Mouse (Mus musculus): ENCODE measurements around the gene Kctd10. TPM values are rescaled to one million over a fixed set of nuclear protein-coding genes. Genes with fewer than 3 reads are reported as not detected.
A peak's percentile ranks its signal among the peaks of the same experiment; 100 is the strongest.

Kctd10 gene
- polyA plus RNA-seq, 1 experiment: 84.1 TPM

- H3K79me2 ChIP-seq (ENCODE audit: control insufficient read depth, insufficient read depth): no peaks in the 10 kb centered on the region
- no peak for TF ChIP-seq POLR2A (IDR thresholded peaks at IDR 0.05; ENCODE audit: insufficient read length, low read depth)
- TF ChIP-seq E2F4 (IDR thresholded peaks at IDR 0.05; ENCODE audit: insufficient read depth): no peak
- TF ChIP-seq MYOG (IDR thresholded peaks at IDR 0.05; ENCODE audit: control insufficient read depth in 1 of 3, insufficient read depth in 1 of 3, insufficient read length in 2 of 3, low read depth in 2 of 3): no peak
- TF ChIP-seq USF1 (IDR thresholded peaks at IDR 0.05; ENCODE audit: low read depth): no peak
- no peak for TF ChIP-seq SRF (IDR thresholded peaks at IDR 0.05; ENCODE audit: control insufficient read depth, insufficient read length, low read depth)
- no peak for TF ChIP-seq TCF3 (IDR thresholded peaks at IDR 0.05; ENCODE audit: insufficient read length, low read depth)
- TF ChIP-seq CEBPB (IDR thresholded peaks at IDR 0.05; ENCODE audit: insufficient read depth, poor library complexity, severe bottlenecking): no peak
- no peak for TF ChIP-seq POLR2AphosphoS2 (IDR thresholded peaks at IDR 0.05; ENCODE audit: insufficient read length, low read depth)
- TF ChIP-seq TCF12 (IDR thresholded peaks at IDR 0.05; ENCODE audit: insufficient read depth, poor library complexity, severe bottlenecking): no peak
- no peak for TF ChIP-seq MAX (IDR thresholded peaks at IDR 0.05; ENCODE audit: low read depth)
- TF ChIP-seq REST (IDR thresholded peaks at IDR 0.05; ENCODE audit: insufficient read depth, insufficient read length): no peak
- TF ChIP-seq MYOD1 (IDR thresholded peaks at IDR 0.05; ENCODE audit: control insufficient read depth in 1 of 3, insufficient read length in 2 of 3, low read depth in 2 of 3): no peak
- peak overlapping the region; percentile 10 for H3K4me3 ChIP-seq
- H3K36me3 ChIP-seq (ENCODE audit: control insufficient read depth, insufficient read depth): no peaks in the 10 kb centered on the region
- H3K27me3 ChIP-seq (ENCODE audit: control insufficient read depth, insufficient read depth, insufficient read length): no peaks in the 10 kb centered on the region
- peak overlapping the region; percentile 7 for H3ac ChIP-seq (ENCODE audit: control insufficient read depth, insufficient read length)
- H3K4me2 ChIP-seq (ENCODE audit: low read depth): peak overlapping the region; percentile 87
These were observed 23.9 kb downstream of the Kctd10 start for GRCm38 (mm10) chr5:114356250-114356935.

- no peak overlapping the region for H3ac ChIP-seq (ENCODE audit: control insufficient read depth, insufficient read length)
- no peaks in the 10 kb centered on the region for H3K36me3 ChIP-seq (ENCODE audit: control insufficient read depth, insufficient read depth)
- TF ChIP-seq TCF12 (IDR thresholded peaks at IDR 0.05; ENCODE audit: insufficient read depth, poor library complexity, severe bottlenecking) (no peak), POLR2AphosphoS2 (IDR thresholded peaks at IDR 0.05; ENCODE audit: insufficient read length, low read depth) (no peak), POLR2A (IDR thresholded peaks at IDR 0.05; ENCODE audit: insufficient read length, low read depth) (no peak), REST (IDR thresholded peaks at IDR 0.05; ENCODE audit: insufficient read depth, insufficient read length) (no peak), MYOD1 (IDR thresholded peaks at IDR 0.05; ENCODE audit: control insufficient read depth in 1 of 3, insufficient read length in 2 of 3, low read depth in 2 of 3) (no peak)
- H3K79me2 ChIP-seq (ENCODE audit: control insufficient read depth, insufficient read depth): no peaks in the 10 kb centered on the region
- peaks cover 27% of the 10 kb centered on the region for H3K27me3 ChIP-seq (ENCODE audit: control insufficient read depth, insufficient read depth, insufficient read length)
- H3K4me2 ChIP-seq (ENCODE audit: low read depth): no peak overlapping the region
- no peak overlapping the region for H3K4me3 ChIP-seq
These were observed 28.8 kb downstream of the Kctd10 start for GRCm38 (mm10) chr5:114351490-114351889.

- TF ChIP-seq MAX (IDR thresholded peaks at IDR 0.05; ENCODE audit: low read depth) (no peak), MYOD1 (IDR thresholded peaks at IDR 0.05; ENCODE audit: control insufficient read depth in 1 of 3, insufficient read length in 2 of 3, low read depth in 2 of 3) (no peak), CEBPB (IDR thresholded peaks at IDR 0.05; ENCODE audit: insufficient read depth, poor library complexity, severe bottlenecking) (no peak), E2F4 (IDR thresholded peaks at IDR 0.05; ENCODE audit: insufficient read depth) (no peak), TCF12 (IDR thresholded peaks at IDR 0.05; ENCODE audit: insufficient read depth, poor library complexity, severe bottlenecking) (no peak), TCF3 (IDR thresholded peaks at IDR 0.05; ENCODE audit: insufficient read length, low read depth) (no peak), POLR2A (IDR thresholded peaks at IDR 0.05; ENCODE audit: insufficient read length, low read depth) (no peak)
- Histone ChIP-seq H3ac (ENCODE audit: control insufficient read depth, insufficient read length) (no peak overlapping the region), H3K79me2 (ENCODE audit: control insufficient read depth, insufficient read depth) (no peaks in the 10 kb centered on the region), H3K36me3 (ENCODE audit: control insufficient read depth, insufficient read depth) (no peaks in the 10 kb centered on the region), H3K4me3 (no peak overlapping the region), H3K27me3 (ENCODE audit: control insufficient read depth, insufficient read depth, insufficient read length) (peaks cover 27% of the 10 kb centered on the region), H3K4me2 (ENCODE audit: low read depth) (no peak overlapping the region)
These were observed 33.3 kb downstream of the Kctd10 start for GRCm38 (mm10) chr5:114347005-114347404.

GRCm38 (mm10) chr5:114345538-114345937 is 34.8 kb downstream of the Kctd10 start:
- TF ChIP-seq E2F4 (IDR thresholded peaks at IDR 0.05; ENCODE audit: insufficient read depth) (no peak), MYOG (IDR thresholded peaks at IDR 0.05; ENCODE audit: control insufficient read depth in 1 of 3, insufficient read depth in 1 of 3, insufficient read length in 2 of 3, low read depth in 2 of 3) (no peak), POLR2A (IDR thresholded peaks at IDR 0.05; ENCODE audit: insufficient read length, low read depth) (no peak), MAX (IDR thresholded peaks at IDR 0.05; ENCODE audit: low read depth) (no peak), REST (IDR thresholded peaks at IDR 0.05; ENCODE audit: insufficient read depth, insufficient read length) (no peak), CEBPB (IDR thresholded peaks at IDR 0.05; ENCODE audit: insufficient read depth, poor library complexity, severe bottlenecking) (no peak), USF1 (IDR thresholded peaks at IDR 0.05; ENCODE audit: low read depth) (no peak), MYOD1 (IDR thresholded peaks at IDR 0.05; ENCODE audit: control insufficient read depth in 1 of 3, insufficient read length in 2 of 3, low read depth in 2 of 3) (no peak), POLR2AphosphoS2 (IDR thresholded peaks at IDR 0.05; ENCODE audit: insufficient read length, low read depth) (no peak), TCF3 (IDR thresholded peaks at IDR 0.05; ENCODE audit: insufficient read length, low read depth) (no peak), TCF12 (IDR thresholded peaks at IDR 0.05; ENCODE audit: insufficient read depth, poor library complexity, severe bottlenecking) (no peak)
- no peak overlapping the region for H3ac ChIP-seq (ENCODE audit: control insufficient read depth, insufficient read length)
- H3K79me2 ChIP-seq (ENCODE audit: control insufficient read depth, insufficient read depth): no peaks in the 10 kb centered on the region
- H3K27me3 ChIP-seq (ENCODE audit: control insufficient read depth, insufficient read depth, insufficient read length): peaks cover 21% of the 10 kb centered on the region
- H3K4me3 ChIP-seq: no peak overlapping the region
- no peaks in the 10 kb centered on the region for H3K36me3 ChIP-seq (ENCODE audit: control insufficient read depth, insufficient read depth)
- H3K4me2 ChIP-seq (ENCODE audit: low read depth): no peak overlapping the region

GRCm38 (mm10) chr5:114343612-114344011 is 36.7 kb downstream of the Kctd10 start:
- no peak overlapping the region for H3K4me3 ChIP-seq
- no peak overlapping the region for H3ac ChIP-seq (ENCODE audit: control insufficient read depth, insufficient read length)
- no peaks in the 10 kb centered on the region for H3K36me3 ChIP-seq (ENCODE audit: control insufficient read depth, insufficient read depth)
- H3K4me2 ChIP-seq (ENCODE audit: low read depth): no peak overlapping the region
- H3K27me3 ChIP-seq (ENCODE audit: control insufficient read depth, insufficient read depth, insufficient read length): peaks cover 6% of the 10 kb centered on the region
- H3K79me2 ChIP-seq (ENCODE audit: control insufficient read depth, insufficient read depth): no peaks in the 10 kb centered on the region
- TF ChIP-seq TCF3 (IDR thresholded peaks at IDR 0.05; ENCODE audit: insufficient read length, low read depth) (no peak), CEBPB (IDR thresholded peaks at IDR 0.05; ENCODE audit: insufficient read depth, poor library complexity, severe bottlenecking) (no peak), MYOG (IDR thresholded peaks at IDR 0.05; ENCODE audit: control insufficient read depth in 1 of 3, insufficient read depth in 1 of 3, insufficient read length in 2 of 3, low read depth in 2 of 3) (no peak), MYOD1 (IDR thresholded peaks at IDR 0.05; ENCODE audit: control insufficient read depth in 1 of 3, insufficient read length in 2 of 3, low read depth in 2 of 3) (no peak), POLR2AphosphoS2 (IDR thresholded peaks at IDR 0.05; ENCODE audit: insufficient read length, low read depth) (no peak), SRF (IDR thresholded peaks at IDR 0.05; ENCODE audit: control insufficient read depth, insufficient read length, low read depth) (no peak), POLR2A (IDR thresholded peaks at IDR 0.05; ENCODE audit: insufficient read length, low read depth) (no peak), TCF12 (IDR thresholded peaks at IDR 0.05; ENCODE audit: insufficient read depth, poor library complexity, severe bottlenecking) (no peak), E2F4 (IDR thresholded peaks at IDR 0.05; ENCODE audit: insufficient read depth) (no peak), REST (IDR thresholded peaks at IDR 0.05; ENCODE audit: insufficient read depth, insufficient read length) (no peak), USF1 (IDR thresholded peaks at IDR 0.05; ENCODE audit: low read depth) (no peak), MAX (IDR thresholded peaks at IDR 0.05; ENCODE audit: low read depth) (no peak)

Data from myocyte (in vitro differentiated cells).